Mouse (Mus musculus): ENCODE measurements around the gene Cep85l.

Gene Cep85l

DNA sequence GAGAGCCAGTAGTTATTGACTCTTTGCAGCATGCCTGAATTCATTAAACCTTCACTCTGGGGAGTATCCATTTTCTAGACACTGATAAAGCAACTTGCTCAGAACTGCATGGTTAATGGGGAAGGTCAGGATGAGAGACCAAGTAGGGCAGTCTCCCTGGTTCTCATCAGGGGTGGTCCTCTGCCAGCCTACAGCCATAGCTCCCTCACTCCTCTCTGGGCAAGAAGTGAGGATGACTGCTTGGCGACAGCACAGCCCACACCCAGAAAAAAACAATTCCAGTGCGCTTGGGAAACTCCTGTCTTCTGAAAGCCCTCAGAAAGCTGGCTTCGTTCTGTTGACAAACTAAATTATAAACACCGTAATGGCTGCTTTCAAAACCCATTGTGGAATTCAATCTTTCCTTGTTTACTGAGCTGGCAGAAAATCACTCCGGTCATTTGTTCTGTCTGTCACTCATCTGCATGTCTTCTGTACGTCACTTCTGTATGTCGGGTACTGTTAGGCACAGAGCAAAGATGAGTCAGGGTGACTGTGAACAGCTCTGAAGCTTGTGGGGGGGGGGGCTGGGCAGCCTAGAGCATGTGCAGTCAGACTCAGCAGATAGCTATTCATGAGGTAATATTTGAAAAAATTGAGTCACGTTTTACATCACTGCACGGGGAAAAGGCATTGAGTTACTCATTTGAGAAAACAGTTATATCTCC is 15.3 kb upstream of the Cep85l start:
- DNase-seq (ENCODE audit: low read depth): no peak

- no peak for DNase-seq (ENCODE audit: low read depth)
Observed at GRCm38 (mm10) chr10:53388227-53388920, 8.6 kb upstream of the Cep85l start.

- DNase-seq (ENCODE audit: low read depth): no peak
Observed at GRCm38 (mm10) chr10:53385438-53385837, 5.7 kb upstream of the Cep85l start.

DNA sequence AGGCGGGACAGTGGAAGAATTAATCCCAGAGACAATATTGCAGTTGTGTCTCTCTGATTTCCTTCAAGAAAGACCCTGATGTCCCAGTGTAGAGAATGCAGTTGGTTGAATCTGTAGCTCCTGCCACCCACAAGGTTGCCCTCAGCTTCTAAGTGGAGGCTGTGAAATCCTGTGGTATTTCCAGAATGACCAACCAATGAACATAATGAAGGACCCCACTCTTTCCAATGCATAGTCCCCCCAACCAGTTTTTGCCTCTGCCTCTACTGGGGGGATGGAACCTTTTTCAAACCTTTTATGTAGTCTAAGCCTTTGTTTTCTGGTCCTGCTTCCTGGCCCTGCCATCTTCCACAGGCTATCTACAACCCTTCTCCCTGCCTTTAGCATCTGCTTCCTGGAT is 5.1 kb upstream of the Cep85l start:
- DNase-seq (ENCODE audit: low read depth): no peak

DNA sequence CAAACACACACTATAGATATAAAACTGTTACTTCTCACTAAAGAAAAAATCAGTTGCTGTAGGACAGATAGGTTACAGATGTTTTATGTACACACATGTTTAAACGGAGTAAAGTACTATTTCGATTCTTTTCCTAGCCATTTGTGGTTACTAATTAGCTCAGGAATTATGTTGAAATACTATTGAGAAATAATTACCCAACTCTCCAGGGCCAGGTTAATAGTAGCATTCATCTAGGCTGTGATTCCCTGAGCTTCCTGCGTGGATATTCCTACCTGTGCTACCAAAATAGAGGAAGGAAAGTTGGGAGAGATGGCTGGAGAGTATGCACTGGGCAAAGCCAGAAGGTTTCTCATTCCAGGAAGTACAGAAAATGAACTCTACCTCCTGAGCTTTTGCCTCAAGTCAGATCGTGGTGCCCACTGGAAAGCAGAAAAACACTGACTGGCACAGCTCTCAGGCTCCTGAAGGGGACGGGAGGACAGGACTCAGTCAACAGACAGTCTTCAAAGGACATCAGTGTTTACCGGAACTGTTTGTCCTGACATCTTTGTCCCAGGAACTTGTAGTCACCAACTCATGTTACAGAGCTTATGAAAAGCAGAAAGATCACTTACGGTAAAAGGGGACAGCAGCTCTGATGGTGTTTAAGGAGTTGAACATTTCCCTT is 3.1 kb upstream of the Cep85l start:
- no peak for DNase-seq (ENCODE audit: low read depth)

GRCm38 (mm10) chr10:53378981-53379708 is 602 bp downstream of the Cep85l start:
- DNase-seq (ENCODE audit: low read depth): no peak

DNA sequence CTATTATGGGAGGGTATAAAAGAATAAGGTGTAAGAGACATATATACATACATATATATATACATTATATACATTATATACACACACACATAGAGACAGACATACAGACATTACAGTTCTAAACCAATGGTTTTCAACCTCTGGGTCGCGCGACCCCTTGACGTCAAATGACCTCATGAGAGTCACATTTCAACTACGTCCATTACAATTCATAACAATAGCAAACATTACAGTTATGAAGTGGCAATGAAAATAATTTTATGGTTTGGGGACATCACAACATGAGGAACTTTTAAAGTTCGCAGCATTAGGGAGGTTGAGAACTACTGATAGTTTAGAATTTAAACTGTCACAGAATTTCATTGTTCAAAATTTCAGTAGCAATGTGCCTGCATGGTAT is 1.5 kb downstream of the Cep85l start:
- DNase-seq (ENCODE audit: low read depth): no peak

DNA sequence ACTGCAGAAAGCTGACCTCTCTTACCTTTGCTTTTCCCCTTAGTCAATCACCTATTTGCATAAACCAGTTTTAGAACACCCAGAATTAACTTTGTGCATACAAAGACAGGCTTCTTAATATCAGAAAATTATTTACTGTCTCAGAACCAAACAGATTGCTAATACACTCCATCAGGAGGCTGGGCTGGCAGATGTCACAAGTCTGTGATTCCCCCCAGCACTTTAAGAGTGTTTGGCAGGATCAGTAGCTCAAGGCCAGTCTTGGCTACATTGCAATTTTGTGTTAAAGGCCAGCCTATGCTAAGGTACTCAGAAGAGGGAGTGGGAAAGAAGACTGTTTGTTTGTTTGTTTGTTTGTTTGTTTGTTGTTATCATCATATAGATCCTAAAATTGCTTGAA is 2.7 kb downstream of the Cep85l start:
- DNase-seq (ENCODE audit: low read depth): no peak

- DNase-seq (ENCODE audit: low read depth): no peak
Observed at GRCm38 (mm10) chr10:53373885-53374578, 5.7 kb downstream of the Cep85l start.

DNA sequence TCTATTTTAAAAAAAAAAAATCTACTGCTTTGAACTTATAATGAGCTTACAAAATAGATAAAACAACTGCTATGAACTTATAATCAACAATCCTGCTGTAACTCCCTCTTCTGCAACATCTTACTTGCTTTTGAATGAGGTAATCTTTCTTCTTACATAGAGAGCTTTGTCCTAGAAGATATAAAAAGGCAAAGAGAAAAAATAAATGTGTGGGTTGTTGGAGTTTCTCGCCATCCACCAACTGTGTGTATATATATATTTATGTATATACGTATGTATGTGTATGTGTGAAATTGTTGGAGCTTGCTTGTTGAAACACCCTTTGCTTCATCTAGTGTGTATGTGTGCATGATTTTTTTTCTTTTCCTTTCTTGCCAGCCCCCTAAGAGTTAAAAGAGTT is 12.5 kb downstream of the Cep85l start:
- DNase-seq (ENCODE audit: low read depth): no peak

DNA sequence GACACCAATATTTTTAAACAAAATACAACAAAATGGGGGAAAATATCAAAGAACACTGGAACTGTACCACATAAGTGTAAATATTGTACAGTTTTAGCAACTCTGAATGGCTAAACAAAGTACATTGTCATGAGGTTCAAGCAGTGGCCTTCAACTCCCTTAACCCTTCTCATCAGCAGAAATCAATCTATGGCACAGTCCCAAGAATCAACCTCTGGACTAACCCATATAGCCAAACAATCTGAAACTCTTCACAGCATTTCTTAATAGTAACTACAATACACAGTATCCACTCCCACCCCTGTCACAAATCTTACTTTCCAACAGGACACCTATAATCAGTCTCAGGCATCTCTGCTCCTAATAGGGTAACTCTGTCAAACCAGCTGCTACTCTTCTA is 15.4 kb downstream of the Cep85l start:
- no peak for DNase-seq (ENCODE audit: low read depth)

GRCm38 (mm10) chr10:53359016-53359415 is 20.7 kb downstream of the Cep85l start:
- DNase-seq (ENCODE audit: low read depth): no peak

DNA sequence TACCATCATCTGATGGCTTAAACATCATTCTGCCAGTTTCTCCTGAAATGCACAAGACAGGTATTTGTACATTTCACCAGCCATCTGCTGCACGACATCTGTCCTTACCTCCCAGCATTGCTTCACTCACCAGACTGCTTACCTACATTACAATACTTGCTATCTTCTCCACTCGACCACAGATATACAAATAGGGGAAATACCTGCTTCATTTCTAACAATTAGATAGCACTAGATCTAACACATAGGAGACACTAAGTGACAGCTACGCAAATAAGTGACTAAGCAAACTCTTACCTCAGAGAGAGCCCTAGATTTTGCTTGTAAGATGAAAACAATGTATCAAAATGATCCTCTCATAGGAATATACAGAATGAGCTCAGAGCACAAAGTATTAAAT is 26.1 kb downstream of the Cep85l start:
- no peak for DNase-seq (ENCODE audit: low read depth)

DNA sequence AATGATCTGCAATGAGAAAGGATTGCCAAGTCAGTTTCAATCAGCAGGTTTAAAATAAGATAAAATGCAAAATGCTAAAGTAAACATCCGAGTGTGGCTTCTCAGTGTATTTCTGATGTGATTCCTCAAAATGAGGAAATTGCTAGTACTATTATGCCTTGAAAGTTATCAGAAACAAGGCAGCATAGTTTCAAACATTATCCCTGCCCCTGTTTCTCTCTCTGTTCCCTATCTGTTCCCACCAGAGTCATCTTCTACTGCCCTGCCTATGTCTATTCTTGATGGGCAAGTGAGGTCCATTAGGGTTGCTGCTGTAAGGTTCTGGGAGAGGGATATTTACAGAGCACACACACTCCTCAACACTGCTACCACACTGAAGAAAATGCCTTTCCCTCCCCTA is 30.5 kb downstream of the Cep85l start:
- no peak for DNase-seq (ENCODE audit: low read depth)

GRCm38 (mm10) chr10:53347787-53348755 is 31.7 kb downstream of the Cep85l start:
- DNase-seq (ENCODE audit: low read depth): peak; percentile 78

DNA sequence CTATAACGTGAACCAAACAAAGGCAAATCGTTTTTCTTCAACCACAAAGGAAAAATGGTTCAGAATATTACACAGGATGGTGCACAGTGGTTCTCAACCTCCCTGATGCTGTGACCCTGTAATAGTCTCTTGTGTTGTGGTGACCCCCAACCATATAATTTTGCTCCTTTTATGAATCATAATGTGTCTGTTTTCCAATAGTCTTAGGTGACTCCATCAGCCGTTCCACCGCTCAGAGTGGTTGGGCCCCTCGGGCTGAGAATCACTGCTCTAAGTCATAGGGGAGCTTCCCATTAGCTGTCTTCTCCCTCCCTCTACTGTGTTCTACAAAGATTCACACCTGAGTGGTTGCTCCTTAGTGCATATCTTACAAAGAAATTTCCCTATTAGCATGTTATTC is 32.8 kb downstream of the Cep85l start:
- no peak for DNase-seq (ENCODE audit: low read depth)

- peak; percentile 53 for DNase-seq (ENCODE audit: low read depth)
Observed at GRCm38 (mm10) chr10:53346506-53346905, 33.2 kb downstream of the Cep85l start.

DNA sequence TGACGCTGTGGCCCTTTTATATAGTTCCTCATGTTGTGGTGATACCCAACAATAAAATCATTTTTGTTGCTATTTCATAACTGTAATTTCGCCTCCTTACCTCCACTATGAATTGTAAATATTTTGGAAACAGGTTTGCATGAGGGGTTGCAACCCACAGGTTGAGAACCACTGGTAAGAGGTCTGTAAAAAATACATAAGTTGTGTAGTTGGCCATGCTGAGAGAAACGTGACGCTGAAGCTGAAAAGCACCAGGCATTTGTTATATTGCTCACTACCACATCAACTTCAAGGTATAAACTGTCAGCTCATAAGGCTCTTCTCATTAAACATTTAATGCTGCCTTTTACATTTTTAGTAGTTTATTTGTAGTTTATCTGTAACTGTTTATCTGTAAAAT is 34.2 kb downstream of the Cep85l start:
- DNase-seq (ENCODE audit: low read depth): no peak

DNA sequence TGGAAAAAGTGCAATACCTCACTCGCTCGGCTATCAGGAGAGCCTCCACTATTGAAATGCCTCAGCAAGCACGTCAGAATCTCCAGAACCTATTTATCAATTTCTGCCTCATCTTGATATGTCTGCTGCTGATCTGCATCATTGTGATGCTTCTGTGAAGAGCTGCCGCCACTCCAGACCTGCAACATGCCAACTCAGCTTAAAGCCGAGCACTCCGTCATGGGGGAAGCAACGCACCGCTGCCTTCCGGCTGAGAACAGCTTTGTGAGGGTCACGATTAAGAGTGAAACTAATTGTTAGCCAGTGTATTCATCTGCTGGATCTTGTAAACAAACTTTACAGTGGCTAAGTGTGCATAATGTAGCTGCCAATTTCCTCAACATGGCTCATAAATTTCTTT is 35.9 kb downstream of the Cep85l start:
- DNase-seq (ENCODE audit: low read depth): no peak

- DNase-seq (ENCODE audit: low read depth): no peak
Observed at GRCm38 (mm10) chr10:53343384-53343783, 36.4 kb downstream of the Cep85l start.
